10 mouse cellular contexts compared by ENCODE assay signal in genomic region chr4:31827266-31827665, GRCm38 (mm10).
DNase-seq lines count a peak whose midpoint lies in the region; ATAC-seq and TF ChIP-seq lines count a peak whose summit lies in the region.
"Had no signal": no experiment of that assay in that cellular context is flagged by ENCODE, and none has a peak within 500 bp of the region (broad histone marks: within the 10 kb centered on the region; RNA-seq: fewer than 3 reads in every experiment).

No protein-coding gene starts in this region.

- ATAC-seq in forebrain, postnatal 0 days: no peak
- ATAC-seq in forebrain, embryonic 16.5 days: no peak

- TF ChIP-seq POLR2A in lung, adult 2 months (IDR thresholded peaks at IDR 0.05; ENCODE audit: borderline replicate concordance, extremely low read depth, low read depth, low read length): no peak

- H3K4me2 ChIP-seq in forebrain, postnatal 0 days (ENCODE audit: low read depth): no peak overlapping the region
- no peak overlapping the region for H3K4me2 ChIP-seq in forebrain, embryonic 16.5 days (ENCODE audit: low read length)

- H3K9me3 ChIP-seq in forebrain, postnatal 0 days (ENCODE audit: low read length): no peaks in the 10 kb centered on the region
- H3K9me3 ChIP-seq in forebrain, embryonic 16.5 days (ENCODE audit: control insufficient read depth, low read length): no peaks in the 10 kb centered on the region
- H3K9me3 ChIP-seq: forebrain, embryonic 10.5 days had no signal

- no peak for DNase-seq in forebrain, postnatal 0 days
- DNase-seq in lung, adult 2 months: no peak
- DNase-seq in lung, adult 18-20 months: no peak
- DNase-seq in adrenal gland, postnatal 14 days: peak; percentile 41
- DNase-seq in splenic B cell, adult 2 months (ENCODE audit: low read depth, low spot score): peak; percentile 47
- no peak for DNase-seq in ovary, postnatal 36 days (ENCODE audit: low spot score)
- no peak for DNase-seq in yolk sac, embryonic 10.5 days (ENCODE audit: low spot score)
- DNase-seq: cerebellum, adult 11-12 months had no signal

- no peak overlapping the region for H3K4me3 ChIP-seq in forebrain, postnatal 0 days (ENCODE audit: low read depth, low read length)
- H3K4me3 ChIP-seq in forebrain, embryonic 16.5 days (replicated peaks; ENCODE audit: low read length): no peak overlapping the region
- H3K4me3 ChIP-seq in lung, adult 2 months (replicated peaks; ENCODE audit: extremely low read depth, low read depth, low read length): no peak overlapping the region
- H3K4me3 ChIP-seq: forebrain, embryonic 10.5 days had no signal

- H3K27me3 ChIP-seq in forebrain, postnatal 0 days (ENCODE audit: insufficient read depth, low read length): no peaks in the 10 kb centered on the region
- no peaks in the 10 kb centered on the region for H3K27me3 ChIP-seq in forebrain, embryonic 16.5 days (replicated peaks; ENCODE audit: control insufficient read depth, insufficient read depth, low read length)
- H3K27me3 ChIP-seq in splenic B cell, adult 2 months (ENCODE audit: control insufficient read depth, insufficient read depth, low read length, poor library complexity, severe bottlenecking): no peaks in the 10 kb centered on the region; the same call in 1 of the 2 replicates

- H3K4me1 ChIP-seq in forebrain, postnatal 0 days (ENCODE audit: insufficient read depth): peaks cover 6% of the 10 kb centered on the region; the same call in 1 of the 2 replicates
- peaks cover 9% of the 10 kb centered on the region; the same call in 1 of the 2 replicates for H3K4me1 ChIP-seq in forebrain, embryonic 16.5 days (replicated peaks; ENCODE audit: control insufficient read depth, insufficient read depth, low read length)
- no peaks in the 10 kb centered on the region for H3K4me1 ChIP-seq in lung, adult 2 months (ENCODE audit: control insufficient read depth, insufficient read depth, low read length)

- peak; percentile 30; the same call in 1 of the 2 replicates for TF ChIP-seq CTCF in forebrain, postnatal 0 days (IDR thresholded peaks at IDR 0.05; ENCODE audit: low read depth)
- TF ChIP-seq CTCF in lung, adult 2 months (IDR thresholded peaks at IDR 0.05; ENCODE audit: insufficient read depth, low read length): peak; percentile 18; the same call in 1 of the 2 replicates

- no peak overlapping the region for H3K27ac ChIP-seq in forebrain, postnatal 0 days (ENCODE audit: low read depth, low read length)
- H3K27ac ChIP-seq in forebrain, embryonic 16.5 days (ENCODE audit: low read length): no peak overlapping the region
- H3K27ac ChIP-seq: forebrain, embryonic 10.5 days had no signal

- no peaks in the 10 kb centered on the region for H3K36me3 ChIP-seq in forebrain, postnatal 0 days (ENCODE audit: insufficient read depth)
- no peaks in the 10 kb centered on the region for H3K36me3 ChIP-seq in forebrain, embryonic 16.5 days (ENCODE audit: control insufficient read depth, insufficient read depth)
- no peaks in the 10 kb centered on the region for H3K36me3 ChIP-seq in splenic B cell, adult 2 months (ENCODE audit: control insufficient read depth, insufficient read depth, low read length, poor library complexity, severe bottlenecking)
- H3K36me3 ChIP-seq: forebrain, embryonic 10.5 days had no signal

- 81% methylated on average over 7 of the region's 7 CpGs for WGBS in forebrain, postnatal 0 days
- 78% methylated on average over 7 of the region's 7 CpGs for WGBS in forebrain, embryonic 16.5 days
- WGBS in lung, adult 2 months: 78% methylated on average over 7 of the region's 7 CpGs

- no peak overlapping the region for H3K9ac ChIP-seq in forebrain, postnatal 0 days
- H3K9ac ChIP-seq in forebrain, embryonic 16.5 days (replicated peaks; ENCODE audit: low read depth, low read length): no peak overlapping the region

Comparison
In these comparisons a context has a peak if more than half of its experiments do, and no peak if none do; other contexts are left out.
1. DNase-seq: peak in adrenal gland, postnatal 14 days (single experiment) and splenic B cell, adult 2 months (single experiment); none in forebrain, postnatal 0 days (single experiment), lung, adult 2 months (single experiment), lung, adult 18-20 months (0 of 2), ovary, postnatal 36 days (single experiment) and yolk sac, embryonic 10.5 days (single experiment).